ENCODE assay signal across 9 mouse cellular contexts in genomic region chr13:9199465-9199844, GRCm38 (mm10).
A peak's percentile ranks its signal among the peaks of the same experiment; 100 is the strongest.
DNase-seq lines count a peak whose midpoint lies in the region; ATAC-seq and TF ChIP-seq lines count a peak whose summit lies in the region.
"Had no signal": no experiment of that assay in that cellular context is flagged by ENCODE, and none has a peak within 500 bp of the region (broad histone marks: within the 10 kb centered on the region; RNA-seq: fewer than 3 reads in every experiment).

No protein-coding gene starts in this region.

- H3K4me2 ChIP-seq in forebrain, embryonic 14.5 days (ENCODE audit: low read length): peak overlapping the region; percentile 33; the same call in 1 of the 2 replicates
- H3K4me2 ChIP-seq in limb, embryonic 12.5 days: peak overlapping the region; percentile 50
- peak overlapping the region; percentile 51 for H3K4me2 ChIP-seq in neural tube, embryonic 12.5 days (replicated peaks)

- no peak for TF ChIP-seq CTCF in liver, adult 2 months (IDR thresholded peaks at IDR 0.05; ENCODE audit: low read depth, low read length)

- DNase-seq in liver, adult 2 months (ENCODE audit: extremely low read depth, low read depth, low spot score): peak; percentile 39
- DNase-seq in liver: no peak
- DNase-seq in forebrain, embryonic 14.5 days (ENCODE audit: low spot score): no peak
- no peak for DNase-seq in layer of hippocampus, postnatal 10 days (ENCODE audit: low spot score in 2 of 2)
- DNase-seq in gastrocnemius, adult 18-20 months (ENCODE audit: low spot score): no peak
- no peak for DNase-seq in frontal cortex, postnatal 25 days (ENCODE audit: low spot score in 2 of 2)
- DNase-seq: gastrocnemius, postnatal 10 days had no signal

- TF ChIP-seq POLR2A in liver, adult 2 months (IDR thresholded peaks at IDR 0.05; ENCODE audit: extremely low read depth, insufficient read depth, low read length): no peak

- no peaks in the 10 kb centered on the region for H3K36me3 ChIP-seq in liver, adult 2 months (ENCODE audit: control insufficient read depth, insufficient read depth, low read length)
- H3K36me3 ChIP-seq in forebrain, embryonic 14.5 days (ENCODE audit: control insufficient read depth, insufficient read depth, low read length): no peaks in the 10 kb centered on the region
- H3K36me3 ChIP-seq in limb, embryonic 12.5 days: no peaks in the 10 kb centered on the region
- no peaks in the 10 kb centered on the region for H3K36me3 ChIP-seq in neural tube, embryonic 12.5 days

- H3K9ac ChIP-seq in liver, adult 2 months (ENCODE audit: low read depth, low read length): no peak overlapping the region
- H3K9ac ChIP-seq in forebrain, embryonic 14.5 days (ENCODE audit: low read length): no peak overlapping the region
- 0 out of 2 replicates have a peak overlapping the region, but pooled peaks have one; percentile 19 for H3K9ac ChIP-seq in limb, embryonic 12.5 days (replicated peaks)
- no peak overlapping the region for H3K9ac ChIP-seq in neural tube, embryonic 12.5 days

- ATAC-seq in forebrain, embryonic 14.5 days: peak; percentile 60
- 0 out of 2 replicates have a peak, but pooled peaks have one; percentile 5 for ATAC-seq in limb, embryonic 12.5 days (ENCODE audit: insufficient number of reproducible peaks, insufficient read depth, low FRiP score, low TSS enrichment, low read depth)
- no peak for ATAC-seq in neural tube, embryonic 12.5 days (ENCODE audit: low FRiP score, low read depth)

- no peaks in the 10 kb centered on the region for H3K27me3 ChIP-seq in liver, adult 2 months (ENCODE audit: control insufficient read depth, insufficient read depth, low read length)
- H3K27me3 ChIP-seq in forebrain, embryonic 14.5 days (replicated peaks; ENCODE audit: control insufficient read depth, insufficient read depth, low read length): no peaks in the 10 kb centered on the region
- no peaks in the 10 kb centered on the region for H3K27me3 ChIP-seq in limb, embryonic 12.5 days
- H3K27me3 ChIP-seq in neural tube, embryonic 12.5 days (replicated peaks): no peaks in the 10 kb centered on the region

- no peaks in the 10 kb centered on the region for H3K79me2 ChIP-seq in liver, adult 2 months (ENCODE audit: control insufficient read depth, insufficient read depth, low read length)

- H3K27ac ChIP-seq in liver, adult 2 months (replicated peaks; ENCODE audit: insufficient read depth, low read depth, low read length): no peak overlapping the region
- H3K27ac ChIP-seq in forebrain, embryonic 14.5 days (ENCODE audit: low read depth, low read length): no peak overlapping the region
- no peak overlapping the region for H3K27ac ChIP-seq in limb, embryonic 12.5 days
- no peak overlapping the region for H3K27ac ChIP-seq in neural tube, embryonic 12.5 days

- H3K9me3 ChIP-seq in forebrain, embryonic 14.5 days (replicated peaks; ENCODE audit: control insufficient read depth, low read length): no peaks in the 10 kb centered on the region
- no peaks in the 10 kb centered on the region for H3K9me3 ChIP-seq in limb, embryonic 12.5 days
- no peaks in the 10 kb centered on the region for H3K9me3 ChIP-seq in neural tube, embryonic 12.5 days

- 28% methylated on average over 2 of the region's 2 CpGs for WGBS in liver, adult 2 months
- 43% methylated on average over 2 of the region's 2 CpGs for WGBS in forebrain, embryonic 14.5 days
- WGBS in limb, embryonic 12.5 days: 43% methylated on average over 2 of the region's 2 CpGs
- 47% methylated on average over 2 of the region's 2 CpGs for WGBS in neural tube, embryonic 12.5 days

- no peaks in the 10 kb centered on the region; the same call in 1 of the 2 replicates for H3K4me1 ChIP-seq in liver, adult 2 months (ENCODE audit: control insufficient read depth, insufficient read depth, low read length)
- 0 out of 2 replicates have a peak, but pooled peaks cover 2% of the 10 kb centered on the region for H3K4me1 ChIP-seq in forebrain, embryonic 14.5 days (ENCODE audit: control insufficient read depth, insufficient read depth, low read length)
- H3K4me1 ChIP-seq in limb, embryonic 12.5 days (replicated peaks): no peaks in the 10 kb centered on the region; the same call in 1 of the 2 replicates
- H3K4me1 ChIP-seq in neural tube, embryonic 12.5 days: peaks cover 5% of the 10 kb centered on the region; the same call in 1 of the 2 replicates

- no peak overlapping the region for H3K4me3 ChIP-seq in liver, adult 2 months (ENCODE audit: insufficient read depth, low read depth, low read length)
- no peak overlapping the region for H3K4me3 ChIP-seq in forebrain, embryonic 14.5 days (ENCODE audit: low read depth, low read length)
- H3K4me3 ChIP-seq in limb, embryonic 12.5 days (replicated peaks): 0 out of 2 replicates have a peak overlapping the region, but pooled peaks have one; percentile 11
- H3K4me3 ChIP-seq in neural tube, embryonic 12.5 days: no peak overlapping the region
